Mouse (Mus musculus): ENCODE results near the gene Cfap221.

DNA sequence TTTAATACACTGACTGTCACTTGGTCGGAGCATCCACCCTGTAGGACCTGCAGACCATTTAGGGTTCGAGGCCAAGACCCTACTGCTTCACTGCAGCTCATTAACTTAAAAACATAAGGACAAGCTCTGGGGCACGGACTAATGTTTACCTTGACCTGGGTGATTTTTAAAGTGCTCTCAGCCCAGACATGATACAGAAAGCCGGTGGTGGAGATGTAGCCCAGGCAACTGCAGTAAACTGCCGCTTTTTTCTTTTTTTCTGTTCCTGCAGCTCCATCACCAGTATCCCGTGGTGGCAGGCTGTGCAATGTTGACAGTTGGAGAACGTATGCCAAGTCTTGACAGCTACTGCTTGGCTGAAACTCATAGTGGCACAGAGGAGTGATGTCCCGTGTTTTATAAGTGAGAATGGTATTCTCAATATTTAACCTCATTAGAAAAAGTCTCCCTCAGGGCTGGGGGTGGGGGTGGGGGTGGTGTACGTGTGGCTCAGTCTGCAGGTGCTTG lies 39.3 kb downstream of the Cfap221 start:
- TF ChIP-seq EP300 (IDR thresholded peaks at IDR 0.05; ENCODE audit: low read length) (no peak), RCOR1 (conservative IDR thresholded peaks at IDR 0.05; ENCODE audit: low read depth, low read length) (no peak), GABPA (IDR thresholded peaks at IDR 0.05; ENCODE audit: insufficient replicate concordance, low read depth, low read length) (no peak), ZNF384 (IDR thresholded peaks at IDR 0.05; ENCODE audit: low read depth, low read length) (no peak), MEF2A (IDR thresholded peaks at IDR 0.05; ENCODE audit: borderline replicate concordance, low read depth, low read length) (no peak)

Measured in CH12.LX (cell line).